Mouse (Mus musculus) B cell, adult (primary cell): Measurements from ENCODE around the gene Klk11. TPM values are rescaled to one million over a fixed set of nuclear protein-coding genes. Genes with fewer than 3 reads are reported as not detected.

ENCODE experiments used
- total RNA-seq: library from RNA; stranded (reverse); gene quantifications from 4 replicates; pipeline ENCODE4 v1.2.4, GENCODE M21; 2023; ENCODE audit not compliant: inconsistent age

Klk11 gene
- total RNA-seq = not detected in 4 replicates

GRCm38 (mm10) chr7:43774364-43774763 lies at the start of gene Klk11:
TSS of gene Klk11 (plus strand) at chr7:43774604.

GRCm38 (mm10) chr7:43768597-43768996 lies 5.8 kb upstream of the Klk11 start, which contains the start of gene Klk12:
TSS of gene Klk12 (plus strand) at chr7:43768897.

GRCm38 (mm10) chr7:43780746-43781145 lies 6.3 kb downstream of the Klk11 start, which contains the start of gene Klk10:
TSS of gene Klk10 (plus strand) at chr7:43781035.

GRCm38 (mm10) chr7:43791591-43791990 lies 17.2 kb downstream of the Klk11 start, which contains the start of gene Klk9:
TSS of gene Klk9 (plus strand) at chr7:43791891.

GRCm38 (mm10) chr7:43797333-43797769 lies 22.9 kb downstream of the Klk11 start, which contains the start of gene Klk8:
TSS of gene Klk8 (plus strand) at chr7:43797577.

GRCm38 (mm10) chr7:43810994-43811393 lies 36.6 kb downstream of the Klk11 start, which contains the start of gene Klk7:
TSS of gene Klk7 (plus strand) at chr7:43811294.

GRCm38 (mm10) chr7:43824199-43824598 lies 49.8 kb downstream of the Klk11 start, which contains the start of gene Klk6:
TSS of gene Klk6 (plus strand) at chr7:43824499.

Other genes with a start within 250 kb of the Klk11 start
- gene Cd33, start 230.2 kb upstream of the Klk11 start, total RNA-seq = 1.7 to 3.5 TPM (median 2.3 TPM) in 4 replicates
- 1.9 to 2.5 TPM (median 2.5 TPM) in 4 replicates for gene Zfp658, start 212.3 kb upstream of the Klk11 start, total RNA-seq
- 8.9 to 14.1 TPM (median 10.7 TPM) in 4 replicates for gene Zfp719, start 195.0 kb upstream of the Klk11 start, total RNA-seq
- not detected in 4 replicates for gene Zfp819, start 167.4 kb upstream of the Klk11 start, total RNA-seq
- gene Ceacam18, start 139.9 kb upstream of the Klk11 start, total RNA-seq = not detected in 4 replicates
- 1.7 to 2.6 TPM (median 2.1 TPM) in 4 replicates for gene Siglece, start 114.4 kb upstream of the Klk11 start, total RNA-seq
- gene Ctu1, start 102.6 kb upstream of the Klk11 start, total RNA-seq = 5.3 to 7.2 TPM (median 6.0 TPM) in 4 replicates
- not detected in 4 replicates for gene Klk14, start 84.2 kb upstream of the Klk11 start, total RNA-seq
- gene Klk13, start 62.0 kb upstream of the Klk11 start, total RNA-seq = not detected in 4 replicates
- not detected in 4 replicates for gene Klk12, start 5.7 kb upstream of the Klk11 start, total RNA-seq
- not detected in 4 replicates for gene Klk10, start 6.4 kb downstream of the Klk11 start, total RNA-seq
- not detected in 4 replicates for gene Klk9, start 17.3 kb downstream of the Klk11 start, total RNA-seq
- gene Klk8, start 23.0 kb downstream of the Klk11 start, total RNA-seq = 1.1 to 6.0 TPM (median 4.7 TPM) in 4 replicates
- not detected in 4 replicates for gene Klk7, start 36.7 kb downstream of the Klk11 start, total RNA-seq
- not detected in 4 replicates for gene Klk6, start 49.9 kb downstream of the Klk11 start, total RNA-seq
- gene Klk5, start 67.4 kb downstream of the Klk11 start, total RNA-seq = not detected in 4 replicates
- gene Klk4, start 106.6 kb downstream of the Klk11 start, total RNA-seq = not detected in 4 replicates
- gene Klk15, start 159.1 kb downstream of the Klk11 start, total RNA-seq = not detected in 4 replicates
- gene Klk1b8, start 176.1 kb downstream of the Klk11 start, total RNA-seq = not detected in 4 replicates
- not detected in 4 replicates for gene Klk1b1, start 192.1 kb downstream of the Klk11 start, total RNA-seq
- not detected in 4 replicates for gene Klk1b9, start 201.5 kb downstream of the Klk11 start, total RNA-seq
- not detected in 4 replicates for gene Klk1b11, start 221.3 kb downstream of the Klk11 start, total RNA-seq
- gene Klk1b26, start 237.6 kb downstream of the Klk11 start, total RNA-seq = not detected in 4 replicates